Mouse (Mus musculus) T-helper 2 cell (primary cell): ENCODE data around the gene Hddc3.
"Not testable (repeated sequence)": the region's sequence is repeated elsewhere in the genome, so short reads cannot be mapped to it uniquely, and the experiment has no call there.

ENCODE experiments used
- in situ Hi-C: fragments of 300-600 bp; cut with MboI, MseI; formaldehyde crosslinking; loops from one replicate; pipeline ENCODE4 v1.15.1; 2025; ENCODE audit warnings: high pct_unique_total_duplicates

Gene Hddc3

DNA sequence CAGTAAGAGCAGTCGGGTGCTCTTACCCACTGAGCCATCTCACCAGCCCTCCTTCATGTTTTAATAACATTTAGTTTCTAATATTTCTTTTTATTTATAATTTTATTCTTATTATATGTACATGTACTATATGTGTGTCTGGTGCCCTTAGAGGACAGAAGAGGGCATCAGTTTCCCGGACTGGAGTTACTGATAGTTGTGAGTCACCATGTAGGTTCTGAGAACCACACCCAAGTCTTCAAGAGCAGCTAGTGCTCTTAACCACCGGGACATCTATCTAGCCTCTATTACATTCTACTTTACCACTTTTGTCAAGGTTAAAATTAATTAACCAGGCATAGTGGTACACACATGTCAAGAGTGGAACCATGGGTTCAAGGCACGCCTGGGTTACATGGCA is 51.7 kb downstream of the Hddc3 start:
- in situ Hi-C loops = no loop called here

GRCm38 (mm10) chr7:80396427-80396826 is 53.5 kb downstream of the Hddc3 start:
- in situ Hi-C loops = not testable (repeated sequence)

- in situ Hi-C loops = no loop called here
Measured at GRCm38 (mm10) chr7:80397986-80398385, 55.1 kb downstream of the Hddc3 start.

DNA sequence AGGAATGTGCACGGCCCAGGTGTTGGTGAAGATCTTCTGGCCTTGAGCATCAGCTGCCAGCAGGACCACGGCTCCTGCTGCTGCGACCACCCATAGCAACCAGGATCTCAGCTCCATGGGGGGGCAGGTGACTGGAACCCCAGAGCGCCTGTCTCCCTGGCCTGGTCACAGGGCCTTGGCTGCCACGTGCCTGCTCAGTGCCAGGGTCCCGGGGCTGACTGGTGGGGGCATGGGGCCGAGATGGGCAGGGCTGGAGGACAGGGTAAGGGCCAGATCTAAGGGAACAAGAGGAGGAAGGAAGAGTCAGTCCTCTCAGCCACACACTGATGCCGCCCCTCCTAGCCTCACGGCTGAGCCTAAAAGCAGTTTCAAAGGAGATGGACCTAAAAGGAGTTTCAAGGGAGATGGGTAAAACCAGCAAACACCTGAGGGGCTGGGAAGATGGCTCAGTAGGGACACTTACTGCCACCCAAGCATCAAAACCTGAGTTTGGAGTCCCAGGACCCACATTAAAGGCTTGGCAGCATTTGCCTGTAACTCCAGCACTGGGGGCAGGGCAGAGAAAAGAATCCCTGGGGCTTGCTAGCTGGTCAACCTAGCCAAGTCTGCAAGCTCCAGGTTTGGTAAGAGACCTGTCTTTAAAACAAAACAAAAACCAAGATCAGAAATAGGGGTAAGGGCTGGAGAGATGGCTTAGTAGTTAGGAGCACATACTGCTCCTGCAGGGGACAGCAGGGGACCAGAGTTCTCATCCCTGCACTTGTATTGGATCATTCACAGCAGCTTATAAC is 55.9 kb downstream of the Hddc3 start:
- in situ Hi-C loops = no loop called here

GRCm38 (mm10) chr7:80400099-80400498 is 57.2 kb downstream of the Hddc3 start:
- in situ Hi-C loops = loop anchor here (25.0 kb wide), 1 partner anchor 1462 kb away; the partner anchor contains the start of genes Gm10160 and Tm6sf1
